Mouse (Mus musculus): ENCODE data around the gene Lonrf2.

The Lonrf2 gene

DNA sequence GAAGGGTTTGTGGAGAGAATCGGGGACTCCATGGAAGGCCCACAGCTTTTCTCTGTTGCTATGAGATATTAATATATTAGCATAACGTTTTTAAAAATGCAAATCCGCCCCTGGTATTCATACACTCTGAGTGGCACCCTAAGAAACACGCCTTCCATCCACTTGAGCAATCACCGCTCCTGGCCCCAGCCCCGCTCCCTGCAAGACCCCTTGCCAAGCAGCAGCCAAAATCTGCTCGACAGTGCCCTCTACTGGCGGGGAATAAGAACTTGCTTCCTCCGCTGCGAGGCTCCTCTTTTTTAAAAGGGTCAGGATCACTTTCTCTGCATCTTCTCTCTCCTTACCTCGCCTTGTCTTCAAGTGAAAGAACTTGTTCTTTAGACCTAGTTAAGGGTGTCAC lies 68.7 kb downstream of the Lonrf2 start:
- DNase-seq = peak; percentile 47

DNA sequence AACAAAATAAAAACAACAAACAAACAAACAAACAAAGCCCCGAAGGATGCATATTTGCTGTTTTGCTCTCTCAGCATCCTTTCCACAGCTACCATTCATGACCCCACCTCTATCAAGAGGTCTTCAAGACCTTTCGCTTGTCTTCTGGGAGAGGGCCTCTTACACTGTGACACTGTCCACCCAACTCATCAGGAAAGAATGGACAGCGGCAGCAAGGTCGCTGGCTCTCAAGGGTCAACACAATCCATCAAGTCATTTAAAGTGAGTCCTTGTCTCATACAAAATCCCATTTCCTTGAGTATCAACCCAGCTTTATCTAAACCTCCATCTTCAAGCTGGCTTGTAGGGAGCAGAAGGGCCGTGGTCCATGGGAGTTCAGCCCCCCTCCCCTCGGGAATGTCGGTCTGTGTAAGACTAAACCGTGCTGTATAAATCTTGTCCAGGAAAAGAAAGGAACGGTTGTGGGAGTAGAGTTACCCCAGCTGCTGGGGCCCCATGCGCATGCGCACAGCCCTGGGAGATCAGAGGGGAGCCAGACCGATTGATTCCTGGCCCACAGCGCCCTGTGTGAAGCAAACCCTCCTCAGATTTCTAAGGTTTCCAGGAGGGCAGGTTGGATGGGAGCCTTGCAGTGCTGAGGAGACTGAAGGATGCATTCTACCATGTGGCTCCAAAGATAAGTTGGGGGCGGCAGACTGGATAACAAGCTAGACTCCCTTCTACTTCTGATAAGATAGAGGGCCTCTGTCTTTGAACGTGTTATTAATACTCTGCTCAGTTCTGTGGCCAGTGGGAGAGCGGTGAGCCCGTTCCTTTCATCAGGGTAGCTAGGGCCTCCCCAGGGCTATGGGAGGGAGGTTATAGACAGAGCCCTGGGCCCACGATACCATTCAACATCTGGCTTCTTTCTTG lies 69.6 kb downstream of the Lonrf2 start:
- peak; percentile 9 for DNase-seq

DNA sequence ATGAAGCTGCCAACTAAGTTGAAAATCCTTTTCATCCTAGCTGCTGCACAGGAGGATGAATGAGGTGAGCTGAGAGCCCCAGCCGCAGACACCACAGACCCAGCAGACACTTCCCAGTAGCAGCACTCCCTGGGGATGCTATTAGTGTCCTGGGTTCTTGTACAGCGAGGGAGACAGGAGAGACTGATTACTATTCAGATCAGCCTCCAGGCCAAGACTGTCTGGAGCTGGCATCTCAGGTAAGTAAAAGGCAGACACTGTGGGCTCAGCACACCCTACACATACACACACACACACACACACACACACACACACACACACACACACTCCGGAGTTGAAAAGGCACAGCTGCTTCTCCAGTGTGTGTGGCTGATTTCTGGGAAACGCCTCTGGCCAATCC lies 70.3 kb downstream of the Lonrf2 start:
- DNase-seq = no peak

DNA sequence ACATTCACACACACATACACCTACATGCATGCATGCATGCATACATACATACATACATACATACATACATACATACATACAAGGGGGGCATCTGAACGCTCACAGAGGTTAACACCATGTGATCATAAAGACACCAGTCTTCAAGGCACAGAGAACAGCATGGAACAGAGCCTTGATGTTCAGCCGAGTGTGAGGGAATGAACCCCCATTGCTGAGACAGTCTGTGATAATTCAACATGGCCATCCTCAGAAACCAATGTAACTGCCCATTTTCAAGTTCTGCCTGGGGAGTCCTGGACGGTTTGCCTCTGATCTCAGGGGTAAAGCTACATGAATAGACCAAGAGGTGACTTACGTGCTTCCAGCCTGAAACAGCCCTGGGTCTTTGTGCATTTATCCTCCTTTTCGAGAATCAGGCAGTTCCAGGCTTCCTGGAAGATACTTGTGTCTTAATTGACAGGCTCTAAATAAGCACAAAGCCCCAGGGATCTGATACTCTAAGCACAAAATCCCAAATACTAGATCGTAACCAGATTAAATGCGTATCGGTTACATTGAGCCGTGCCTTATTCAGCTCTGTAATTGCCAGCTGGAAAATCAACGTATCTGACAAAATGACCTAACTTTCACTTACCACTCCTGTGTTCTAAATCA lies 72.4 kb downstream of the Lonrf2 start:
- no peak for DNase-seq

DNA sequence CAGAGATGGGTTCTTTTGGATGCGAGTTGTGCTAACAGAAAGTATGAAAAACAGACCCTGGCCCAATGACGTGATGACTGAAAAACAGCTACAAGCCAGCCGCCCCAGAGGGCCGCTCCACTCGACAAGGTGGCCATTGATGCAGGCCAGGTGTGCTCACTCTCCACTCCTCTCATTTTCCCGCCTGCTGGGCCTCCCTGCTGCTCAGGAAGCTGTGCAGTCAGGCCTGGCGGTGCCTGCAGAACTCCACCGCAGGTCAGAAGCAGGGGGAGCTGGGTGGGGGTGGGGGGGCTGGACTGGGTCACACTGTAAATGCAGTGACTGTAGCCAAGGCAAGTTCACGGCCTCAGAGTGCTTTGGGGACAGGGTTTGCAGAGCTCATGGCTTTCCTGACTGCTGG lies 76.1 kb downstream of the Lonrf2 start:
- no peak for DNase-seq

DNA sequence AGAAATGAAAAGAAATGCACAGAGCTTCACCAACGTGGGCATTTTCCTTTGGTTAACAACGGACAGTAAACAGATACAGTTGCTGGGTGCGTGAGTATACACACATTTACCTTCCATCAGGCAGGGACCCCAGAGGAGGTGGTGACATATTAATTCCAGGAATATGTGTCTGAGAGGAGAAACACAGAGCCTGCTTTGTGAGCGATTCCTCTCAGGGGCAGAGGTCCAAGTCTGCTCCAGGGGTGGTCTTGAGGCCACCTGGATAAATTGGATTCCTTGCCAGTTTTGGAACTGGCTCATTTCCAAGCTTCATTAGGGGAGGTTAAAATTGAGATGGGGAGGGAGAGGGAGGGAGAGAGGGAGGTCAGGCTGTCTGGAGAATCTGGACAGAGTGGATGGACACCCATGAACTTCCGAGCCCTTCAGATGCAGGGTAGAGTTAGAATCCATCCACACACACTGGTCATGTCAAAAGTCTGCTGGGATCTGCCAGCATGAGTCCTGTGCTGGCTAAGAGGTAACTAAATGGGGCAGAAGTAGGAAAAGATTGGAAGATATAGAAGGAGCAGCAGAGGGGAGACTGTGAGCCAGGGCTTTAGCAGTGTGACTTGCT lies 78.6 kb downstream of the Lonrf2 start:
- no peak for DNase-seq

DNA sequence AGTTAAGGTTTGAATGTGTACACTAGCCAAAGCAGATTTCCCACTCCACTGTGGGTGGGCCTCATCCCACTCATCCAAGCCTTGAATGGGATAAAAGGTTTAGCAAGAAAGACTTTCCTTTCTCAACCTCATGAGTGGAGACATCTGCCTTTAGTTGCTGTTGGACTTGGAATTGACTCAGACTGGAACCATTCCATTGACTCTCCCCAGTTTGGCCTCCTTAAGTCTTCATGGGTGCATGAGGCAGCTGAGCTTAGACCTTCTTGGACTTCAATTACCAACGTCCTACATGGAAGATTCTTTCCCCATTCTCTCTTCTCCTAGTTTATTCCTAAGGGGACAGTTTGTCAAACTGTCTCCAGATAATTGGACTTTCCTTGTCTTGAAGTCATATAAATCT lies 92.6 kb downstream of the Lonrf2 start:
- no peak for DNase-seq
